Mouse (Mus musculus): ENCODE measurements around the gene Agbl4.

- no peak for TF ChIP-seq ZC3H11A (IDR thresholded peaks at IDR 0.05; ENCODE audit: borderline replicate concordance, low read depth, low read length)
- no peak for TF ChIP-seq CHD2 (IDR thresholded peaks at IDR 0.05; ENCODE audit: low read depth, low read length)
- no peak for TF ChIP-seq ZNF384 (IDR thresholded peaks at IDR 0.05; ENCODE audit: low read depth, low read length)
Observed at GRCm38 (mm10) chr4:111493750-111494404, 1096.4 kb downstream of the Agbl4 start.

Measured in ES-E14 (cell line).